Mouse (Mus musculus) MEL (cell line): ENCODE measurements around the gene Aldh1a2. TPM values are rescaled to one million over a fixed set of nuclear protein-coding genes. Genes with fewer than 3 reads are reported as not detected.

Experiments used
- DNase-seq: peaks from one replicate; pipeline ENCODE4 v3.0.0; 2011; ENCODE audit warnings: low read depth, low spot score
- H3K27ac ChIP-seq: 2 replicates; pipeline ENCODE4 v1.5.1; 2012; ENCODE audit warnings: low read depth, mild to moderate bottlenecking, control low read depth, low read length, moderate library complexity; ENCODE audit not compliant: control insufficient read depth
- H3K27me3 ChIP-seq, 2 experiments: fragments of 150-350 bp in 1 of 2; sonication (generic) in 1 of 2; 2 replicates each; pipeline ENCODE4 v1.6.1; 2012; ENCODE audit warnings: low read length in 2 of 2, mild to moderate bottlenecking in 2 of 2, improper control_type of control experiment in 1 of 2, moderate library complexity in 1 of 2; ENCODE audit not compliant: insufficient read depth in 2 of 2, control insufficient read depth in 1 of 2
- H3K36me3 ChIP-seq, 2 experiments: 2 replicates each; pipeline ENCODE4 v1.6.1; 2012 to 2014; ENCODE audit warnings: low read length in 2 of 2, improper control_type of control experiment in 1 of 2, inconsistent platforms in 1 of 2, mild to moderate bottlenecking in 1 of 2; ENCODE audit not compliant: insufficient read depth in 2 of 2, control insufficient read depth in 1 of 2
- H3K4me1 ChIP-seq, 2 experiments: fragments of 150-350 bp in 1 of 2; sonication (generic) in 1 of 2; 2 replicates each; pipeline ENCODE4 v1.6.1; 2012; ENCODE audit warnings: low read length in 2 of 2, improper control_type of control experiment in 1 of 2, mild to moderate bottlenecking in 1 of 2; ENCODE audit not compliant: insufficient read depth in 2 of 2, control insufficient read depth in 1 of 2
- H3K4me3 ChIP-seq, 2 experiments: fragments of 150-350 bp in 1 of 2; sonication (generic) in 1 of 2; 2 replicates each; pipeline ENCODE4 v1.5.1; 2012; ENCODE audit warnings: low read depth in 2 of 2, low read length in 2 of 2, mild to moderate bottlenecking in 2 of 2, moderate library complexity in 2 of 2, control low read depth in 1 of 2, improper control_type of control experiment in 1 of 2; ENCODE audit not compliant: control insufficient read depth in 1 of 2, insufficient read depth in 1 of 2
- H3K79me2 ChIP-seq: 2 replicates; pipeline ENCODE4 v1.6.1; 2012; ENCODE audit warnings: mild to moderate bottlenecking, low read length, moderate library complexity; ENCODE audit not compliant: control insufficient read depth, poor library complexity, insufficient read depth
- H3K9ac ChIP-seq: 2 replicates; pipeline ENCODE4 v1.6.1; 2012; ENCODE audit warnings: low read depth, mild to moderate bottlenecking, control low read depth, low read length, moderate library complexity; ENCODE audit not compliant: control insufficient read depth, poor library complexity, severe bottlenecking
- H3K9me3 ChIP-seq: fragments of 150-350 bp; sonication (generic); replicated peaks from 2 replicates; pipeline ENCODE4 v1.6.1; 2012; ENCODE audit warnings: mild to moderate bottlenecking, low read length, improper control_type of control experiment, moderate library complexity; ENCODE audit not compliant: insufficient read depth
- CHD1 ChIP-seq: IDR thresholded peaks from 2 replicates; pipeline ENCODE4 v1.6.1; 2012; ENCODE audit warnings: low read depth, mild to moderate bottlenecking, inconsistent platforms, low read length, improper control_type of control experiment
- CHD2 ChIP-seq: IDR thresholded peaks from 2 replicates; pipeline ENCODE4 v1.6.1; 2011; ENCODE audit warnings: low read length, improper control_type of control experiment
- CTCF ChIP-seq, 3 experiments: IDR thresholded peaks in 2 of 3; conservative IDR thresholded peaks in 1 of 3; 2 replicates each; pipeline ENCODE4 v1.5.1; 2011 to 2012; ENCODE audit warnings: low read length in 3 of 3, low read depth in 2 of 3, mild to moderate bottlenecking in 2 of 3, improper control_type of control experiment in 1 of 3, inconsistent platforms in 1 of 3, mixed read lengths in 1 of 3, moderate library complexity in 1 of 3; ENCODE audit not compliant: control insufficient read depth in 1 of 3, insufficient read depth in 1 of 3, poor library complexity in 1 of 3, severe bottlenecking in 1 of 3
- E2F4 ChIP-seq: IDR thresholded peaks from 2 replicates; pipeline ENCODE4 v1.6.1; 2011; ENCODE audit warnings: low read depth, low read length, improper control_type of control experiment, borderline replicate concordance
- ETS1 ChIP-seq: IDR thresholded peaks from 2 replicates; pipeline ENCODE4 v1.6.1; 2012; ENCODE audit warnings: low read depth, mild to moderate bottlenecking, inconsistent platforms, low read length, improper control_type of control experiment, moderate library complexity
- HCFC1 ChIP-seq: IDR thresholded peaks from 2 replicates; pipeline ENCODE4 v1.6.1; 2012; ENCODE audit warnings: low read depth, mild to moderate bottlenecking, inconsistent platforms, low read length, improper control_type of control experiment, moderate library complexity
- MAFK ChIP-seq: IDR thresholded peaks from 2 replicates; pipeline ENCODE4 v1.6.1; 2011; ENCODE audit warnings: low read depth, mild to moderate bottlenecking, low read length, improper control_type of control experiment, borderline replicate concordance
- MAX ChIP-seq: IDR thresholded peaks from 2 replicates; pipeline ENCODE4 v1.6.1; 2011; ENCODE audit warnings: low read length, improper control_type of control experiment
- MAZ ChIP-seq: IDR thresholded peaks from 2 replicates; pipeline ENCODE4 v1.6.1; 2012; ENCODE audit warnings: low read depth, mild to moderate bottlenecking, inconsistent platforms, low read length, improper control_type of control experiment
- MEF2A ChIP-seq: IDR thresholded peaks from 2 replicates; pipeline ENCODE4 v1.6.1; 2014; ENCODE audit warnings: low read depth, mild to moderate bottlenecking, inconsistent platforms, low read length, improper control_type of control experiment; ENCODE audit not compliant: poor library complexity, insufficient replicate concordance, severe bottlenecking; ENCODE audit errors: extremely low read depth
- MXI1 ChIP-seq: IDR thresholded peaks from 2 replicates; pipeline ENCODE4 v1.6.1; 2011; ENCODE audit warnings: mild to moderate bottlenecking, low read depth, low read length, improper control_type of control experiment
- MYB ChIP-seq: IDR thresholded peaks from 2 replicates; pipeline ENCODE4 v1.6.1; 2011; ENCODE audit warnings: mild to moderate bottlenecking, low read depth, low read length, improper control_type of control experiment
- MYC ChIP-seq: IDR thresholded peaks from 2 replicates; pipeline ENCODE4 v1.6.1; 2011; ENCODE audit warnings: low read depth, mild to moderate bottlenecking, low read length, improper control_type of control experiment, moderate library complexity
- NRF1 ChIP-seq: IDR thresholded peaks from 2 replicates; pipeline ENCODE4 v1.6.1; 2014; ENCODE audit warnings: low read depth, mild to moderate bottlenecking, inconsistent platforms, low read length, improper control_type of control experiment, moderate library complexity; ENCODE audit not compliant: poor library complexity, insufficient read depth, severe bottlenecking
- POLR2AphosphoS2 ChIP-seq: IDR thresholded peaks from 2 replicates; pipeline ENCODE4 v1.6.1; 2011; ENCODE audit warnings: low read length, improper control_type of control experiment
- POLR2AphosphoS5 ChIP-seq: IDR thresholded peaks from 2 replicates; pipeline ENCODE4 v1.6.1; 2012; ENCODE audit warnings: low read depth, borderline replicate concordance, mild to moderate bottlenecking, inconsistent platforms, low read length, moderate library complexity, mixed read lengths
- RAD21 ChIP-seq: IDR thresholded peaks from 2 replicates; pipeline ENCODE4 v1.6.1; 2011; ENCODE audit warnings: mild to moderate bottlenecking, low read depth, low read length, improper control_type of control experiment
- SIN3A ChIP-seq: IDR thresholded peaks from 2 replicates; pipeline ENCODE4 v1.6.1; 2012; ENCODE audit warnings: low read length, improper control_type of control experiment, inconsistent platforms
- TBP ChIP-seq: IDR thresholded peaks from 2 replicates; pipeline ENCODE4 v1.8.0; 2011; ENCODE audit warnings: low read depth, low read length, improper control_type of control experiment
- TCF12 ChIP-seq: IDR thresholded peaks from 2 replicates; pipeline ENCODE4 v1.6.1; 2014; ENCODE audit warnings: low read depth, mild to moderate bottlenecking, inconsistent platforms, low read length, improper control_type of control experiment, moderate library complexity
- UBTF ChIP-seq: IDR thresholded peaks from 2 replicates; pipeline ENCODE4 v1.6.1; 2012; ENCODE audit warnings: low read depth, mild to moderate bottlenecking, inconsistent platforms, low read length, improper control_type of control experiment, moderate library complexity, borderline replicate concordance; ENCODE audit not compliant: insufficient read depth
- USF2 ChIP-seq, 2 experiments: IDR thresholded peaks; 2 replicates each; pipeline ENCODE4 v1.6.1; 2011 to 2012; ENCODE audit warnings: improper control_type of control experiment in 2 of 2, low read length in 2 of 2, borderline replicate concordance in 1 of 2, inconsistent platforms in 1 of 2, low read depth in 1 of 2, mild to moderate bottlenecking in 1 of 2; ENCODE audit not compliant: insufficient read depth in 1 of 2
- ZC3H11A ChIP-seq: IDR thresholded peaks from 2 replicates; pipeline ENCODE4 v1.6.1; 2012; ENCODE audit warnings: low read depth, mild to moderate bottlenecking, inconsistent platforms, low read length, improper control_type of control experiment
- ZKSCAN1 ChIP-seq: IDR thresholded peaks from 2 replicates; pipeline ENCODE4 v1.6.1; 2012; ENCODE audit warnings: low read depth, mild to moderate bottlenecking, inconsistent platforms, low read length, improper control_type of control experiment, moderate library complexity
- ZNF384 ChIP-seq: IDR thresholded peaks from 2 replicates; pipeline ENCODE4 v1.6.1; 2012; ENCODE audit warnings: low read depth, mild to moderate bottlenecking, inconsistent platforms, low read length, improper control_type of control experiment
- polyA plus RNA-seq, 2 experiments: library from polyadenylated mRNA; stranded (reverse) in 1 of 2; unstranded in 1 of 2; fragments of >175 nt in 1 of 2; fragments of >200 nt in 1 of 2; gene quantifications; 2 replicates each; pipeline versions ENCODE4 v1.2.1 to v1.2.4; 2012; ENCODE audit warnings: low replicate concordance in 2 of 2, low read depth in 1 of 2; ENCODE audit not compliant: insufficient read length in 2 of 2, insufficient read depth in 1 of 2, missing spikeins in 1 of 2
- total RNA-seq: library from RNA; depleted of rRNA; stranded (reverse); fragments of 300-350 nt; gene quantifications from 2 replicates; pipeline ENCODE4 v1.2.3, GENCODE M21; 2012

Gene Aldh1a2
- total and polyA plus RNA-seq, 3 experiments = not detected

- no peak for TF ChIP-seq RAD21
- TF ChIP-seq TCF12 = no peak
- no peak for TF ChIP-seq MAX
- TF ChIP-seq MAFK = no peak
- TF ChIP-seq CHD1 = no peak
- H3K79me2 ChIP-seq = no peaks in the 10 kb centered on the region
- H3K27ac ChIP-seq = no peak overlapping the region
- no peak overlapping the region for H3K4me3 ChIP-seq
- H3K4me1 ChIP-seq = 0 out of 4 replicates have a peak, but pooled peaks cover 0 to 2% of the 10 kb centered on the region in 2 experiments
- H3K27me3 ChIP-seq = peaks cover 12 to 21% of the 10 kb centered on the region in 2 experiments
- no peak overlapping the region for H3K9ac ChIP-seq
- H3K36me3 ChIP-seq = no peaks in the 10 kb centered on the region
- H3K9me3 ChIP-seq = no peaks in the 10 kb centered on the region
- DNase-seq = no peak
Measured at GRCm38 (mm10) chr9:71321871-71322270, 106.3 kb downstream of the Aldh1a2 start.

- H3K79me2 ChIP-seq = no peaks in the 10 kb centered on the region
- no peak overlapping the region for H3K9ac ChIP-seq
- H3K9me3 ChIP-seq = no peaks in the 10 kb centered on the region
- 0 out of 4 replicates have a peak, but pooled peaks cover 0 to 2% of the 10 kb centered on the region in 2 experiments for H3K4me1 ChIP-seq
- H3K27me3 ChIP-seq = peaks cover 7 to 15% of the 10 kb centered on the region in 2 experiments
- no peaks in the 10 kb centered on the region for H3K36me3 ChIP-seq
- TF ChIP-seq MYC (no peak), POLR2AphosphoS5 (no peak), POLR2AphosphoS2 (no peak), NRF1 (no peak), HCFC1 (no peak)
- no peak overlapping the region for H3K27ac ChIP-seq
- H3K4me3 ChIP-seq = no peak overlapping the region
- no peak for DNase-seq
Measured at GRCm38 (mm10) chr9:71323303-71323952, 107.8 kb downstream of the Aldh1a2 start.

DNA sequence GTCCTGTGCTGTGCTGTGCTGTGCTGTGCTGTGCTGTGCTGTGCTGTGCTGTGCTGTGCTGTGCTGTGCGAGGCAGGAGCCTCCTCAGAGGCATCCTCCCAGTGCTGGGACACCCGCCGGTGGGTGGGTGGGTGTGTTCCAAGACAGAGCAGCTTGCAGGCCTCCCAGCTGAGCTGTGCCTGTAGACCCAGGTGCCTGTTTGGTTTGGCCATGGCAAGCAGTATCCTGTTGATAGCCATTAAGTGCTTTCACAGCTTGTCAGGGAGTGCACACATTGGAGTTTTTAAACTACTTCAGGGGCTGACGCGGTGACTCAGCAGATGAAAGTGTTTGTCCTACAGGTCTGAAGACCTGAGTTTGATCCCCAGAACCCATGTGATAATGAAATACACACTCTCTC is 108.5 kb downstream of the Aldh1a2 start:
- Histone ChIP-seq H3K27me3 (peaks cover 7 to 13% of the 10 kb centered on the region in 2 experiments), H3K4me1 (0 out of 4 replicates have a peak, but pooled peaks cover 0 to 2% of the 10 kb centered on the region in 2 experiments), H3K9me3 (no peaks in the 10 kb centered on the region), H3K4me3 (no peak overlapping the region), H3K79me2 (no peaks in the 10 kb centered on the region), H3K36me3 (no peaks in the 10 kb centered on the region), H3K9ac (no peak overlapping the region), H3K27ac (no peak overlapping the region)
- no peak for DNase-seq
- TF ChIP-seq MAZ (no peak), E2F4 (no peak), MYC (no peak), MYB (no peak), TBP (no peak), POLR2AphosphoS5 (no peak), ETS1 (no peak), MEF2A (no peak), USF2 (IDR thresholded peaks at IDR 0.05; ENCODE audit: borderline replicate concordance in 1 of 2, insufficient read depth in 1 of 2, low read depth in 1 of 2, low read length in 2 of 2) (no peak), ZC3H11A (no peak), ZNF384 (no peak), HCFC1 (no peak), CHD2 (no peak), CTCF (IDR thresholded peaks at IDR 0.05 in 2 of 3, conservative IDR thresholded peaks at IDR 0.05 in 1 of 3; ENCODE audit: control insufficient read depth in 1 of 3, insufficient read depth in 1 of 3, low read depth in 2 of 3, low read length in 3 of 3, poor library complexity in 1 of 3, severe bottlenecking in 1 of 3) (no peak), SIN3A (no peak), ZKSCAN1 (no peak), MXI1 (no peak), UBTF (no peak), TCF12 (no peak)
